Mouse (Mus musculus) ES-Bruce4 (cell line): ENCODE data around the gene Golt1b.

Source experiments
- CTCF ChIP-seq: IDR thresholded peaks from one replicate; pipeline ENCODE4 v1.8.1; 2011; ENCODE audit warnings: low read depth, low read length
- POLR2A ChIP-seq: IDR thresholded peaks from one replicate; pipeline ENCODE4 v1.8.1; 2011; ENCODE audit warnings: low read length; ENCODE audit not compliant: insufficient read depth

DNA sequence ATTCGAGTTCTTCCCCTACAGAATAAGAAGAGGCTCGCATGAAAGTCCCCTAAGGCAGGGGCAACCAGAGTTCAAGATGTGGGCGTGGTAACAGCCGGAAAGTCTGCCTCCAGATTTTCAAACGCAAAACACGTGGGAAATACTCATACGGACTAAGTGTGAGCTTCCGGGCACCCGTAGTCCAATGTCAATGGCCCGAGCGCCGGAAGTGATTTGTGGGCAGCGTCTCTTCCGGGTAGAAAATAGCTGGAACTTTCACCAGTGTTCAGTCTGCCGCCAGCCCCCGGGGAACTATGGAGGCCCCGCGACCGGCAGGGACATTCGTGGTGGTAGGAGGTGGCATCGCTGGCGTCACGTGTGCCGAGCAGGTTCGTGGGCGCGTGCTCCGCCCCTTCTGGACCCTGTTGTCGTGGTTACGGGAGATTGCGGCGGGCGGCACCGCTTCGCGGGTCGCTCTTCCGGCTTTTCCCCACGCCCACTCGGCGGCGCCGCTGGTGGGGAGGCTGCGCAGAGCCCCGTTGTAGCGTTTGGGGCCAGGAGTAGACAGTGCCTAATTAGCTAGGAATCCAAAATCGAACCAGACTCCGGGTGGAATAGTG lies 41.5 kb upstream of the Golt1b start, which contains the start of gene Pyroxd1:
- TF ChIP-seq CTCF: no peak
- TF ChIP-seq POLR2A: no peak
